Mouse (Mus musculus) Muller cell, postnatal 12 days (primary cell): ENCODE measurements around the gene Cds1.

Source experiments
- DNase-seq: peaks from one replicate; pipeline ENCODE4 v3.0.0-alpha.2; 2015; ENCODE audit errors: inconsistent ontology term

Gene Cds1

GRCm38 (mm10) chr5:101764554-101765347 is at the start of gene Cds1:
Gene Cds1, plus strand, starts transcription at chr5:101765130.
- DNase-seq, result peak; percentile 83

- DNase-seq, result no peak
Observed at GRCm38 (mm10) chr5:101724216-101724615, 40.7 kb upstream of the Cds1 start.

GRCm38 (mm10) chr5:101724756-101725155 is 40.2 kb upstream of the Cds1 start:
- no peak for DNase-seq

- DNase-seq, result no peak
Observed at GRCm38 (mm10) chr5:101725703-101726102, 39.2 kb upstream of the Cds1 start.

- DNase-seq, result no peak
Observed at GRCm38 (mm10) chr5:101726371-101726770, 38.6 kb upstream of the Cds1 start.

GRCm38 (mm10) chr5:101728304-101728905 is 36.5 kb upstream of the Cds1 start:
- no peak for DNase-seq

GRCm38 (mm10) chr5:101737341-101737740 is 27.6 kb upstream of the Cds1 start:
- no peak for DNase-seq

GRCm38 (mm10) chr5:101740471-101741223 is 24.3 kb upstream of the Cds1 start:
- DNase-seq, result no peak

- DNase-seq, result no peak
Observed at GRCm38 (mm10) chr5:101741224-101741591, 23.7 kb upstream of the Cds1 start.

GRCm38 (mm10) chr5:101742014-101742413 is 22.9 kb upstream of the Cds1 start:
- DNase-seq, result no peak

- no peak for DNase-seq
Observed at GRCm38 (mm10) chr5:101742425-101742824, 22.5 kb upstream of the Cds1 start.

GRCm38 (mm10) chr5:101744886-101745285 is 20.0 kb upstream of the Cds1 start:
- no peak for DNase-seq

- DNase-seq, result no peak
Observed at GRCm38 (mm10) chr5:101753680-101754079, 11.2 kb upstream of the Cds1 start.

GRCm38 (mm10) chr5:101757669-101758068 is 7.3 kb upstream of the Cds1 start:
- no peak for DNase-seq

- DNase-seq, result no peak
Observed at GRCm38 (mm10) chr5:101761685-101762084, 3.2 kb upstream of the Cds1 start.

GRCm38 (mm10) chr5:101763571-101763970 is 1.4 kb upstream of the Cds1 start:
- DNase-seq, result no peak

GRCm38 (mm10) chr5:101765390-101765901 is 516 bp downstream of the Cds1 start:
- DNase-seq, result peak; percentile 9

- DNase-seq, result peak; percentile 29
Observed at GRCm38 (mm10) chr5:101766248-101766647, 1.3 kb downstream of the Cds1 start.

GRCm38 (mm10) chr5:101767086-101767485 is 2.2 kb downstream of the Cds1 start:
- no peak for DNase-seq

- no peak for DNase-seq
Observed at GRCm38 (mm10) chr5:101767486-101767885, 2.6 kb downstream of the Cds1 start.

- no peak for DNase-seq
Observed at GRCm38 (mm10) chr5:101768558-101768957, 3.6 kb downstream of the Cds1 start.

GRCm38 (mm10) chr5:101772621-101773020 is 7.7 kb downstream of the Cds1 start:
- no peak for DNase-seq
